Mouse (Mus musculus): Measurements from ENCODE around the gene Calcoco1.

DNA sequence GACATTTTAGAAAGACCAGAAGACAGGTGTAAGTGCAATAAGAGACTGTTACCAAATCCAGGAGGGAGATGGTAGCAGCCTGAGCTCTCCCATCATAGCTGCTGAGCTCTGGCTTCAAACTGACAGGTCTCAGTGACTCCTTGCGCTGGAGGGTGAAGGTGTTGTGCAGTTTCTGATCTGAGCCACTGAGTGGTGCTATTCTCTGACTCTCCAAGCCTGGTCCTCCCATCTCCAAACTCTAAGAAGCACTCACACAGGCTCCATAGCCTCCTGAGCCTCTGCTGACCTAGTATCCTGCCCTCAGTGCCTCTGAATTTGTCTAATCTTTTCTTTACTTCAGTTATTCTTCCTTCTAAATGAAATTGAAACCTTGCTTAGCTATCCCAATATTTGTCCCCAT, 38.3 kb downstream of the Calcoco1 start:
- TF ChIP-seq CTCF (IDR thresholded peaks at IDR 0.05; ENCODE audit: borderline replicate concordance, insufficient read depth, low read depth, low read length) (peak; percentile 62), POLR2A (IDR thresholded peaks at IDR 0.05; ENCODE audit: borderline replicate concordance, insufficient read depth, low read length) (no peak)

Measured in cerebellum, adult 2 months (tissue).